Mouse (Mus musculus) cerebellum, adult 8-10 months (tissue): ENCODE data around the gene Galt.
A peak's percentile ranks its signal among the peaks of the same experiment; 100 is the strongest.
"Not testable (repeated sequence)": the region's sequence is repeated elsewhere in the genome, so short reads cannot be mapped to it uniquely, and the experiment has no call there.

Source experiments
- DNase-seq: peaks from one replicate; pipeline ENCODE4 v3.0.0; 2022

Gene Galt

GRCm38 (mm10) chr4:41740380-41741157 is 14.5 kb upstream of the Galt start:
- peak; percentile 60 for DNase-seq

- DNase-seq, result peak; percentile 94
Measured at GRCm38 (mm10) chr4:41741158-41741560, 13.9 kb upstream of the Galt start.

- DNase-seq, result no peak
Measured at GRCm38 (mm10) chr4:41744131-41744530, 10.9 kb upstream of the Galt start.

- no peak for DNase-seq
Measured at GRCm38 (mm10) chr4:41745021-41745420, 10.0 kb upstream of the Galt start.

- DNase-seq, result peak; percentile 92
Measured at GRCm38 (mm10) chr4:41755338-41756305, 594 bp downstream of the Galt start, which contains the start of gene Sigmar1. TSS of gene Sigmar1 (minus strand) at chr4:41756157.

- DNase-seq, result no peak
Measured at GRCm38 (mm10) chr4:41756440-41756839, 1.4 kb downstream of the Galt start.

- peak; percentile 28 for DNase-seq
Measured at GRCm38 (mm10) chr4:41757321-41757720, 2.3 kb downstream of the Galt start.

GRCm38 (mm10) chr4:41758021-41758420 is 3.0 kb downstream of the Galt start:
- DNase-seq, result peak; percentile 18

- DNase-seq, result peak; percentile 18
Measured at GRCm38 (mm10) chr4:41758701-41759100, 3.7 kb downstream of the Galt start.

- DNase-seq, result peak; percentile 32
Measured at GRCm38 (mm10) chr4:41759206-41759605, 4.2 kb downstream of the Galt start.

- DNase-seq, result no peak
Measured at GRCm38 (mm10) chr4:41759656-41760287, 4.7 kb downstream of the Galt start.

- peak; percentile 92 for DNase-seq
Measured at GRCm38 (mm10) chr4:41760288-41760721, 5.3 kb downstream of the Galt start.

- DNase-seq, result no peak
Measured at GRCm38 (mm10) chr4:41760911-41761310, 5.9 kb downstream of the Galt start.

GRCm38 (mm10) chr4:41761680-41762079 is 6.7 kb downstream of the Galt start:
- no peak for DNase-seq

- DNase-seq, result peak; percentile 28
Measured at GRCm38 (mm10) chr4:41762099-41762687, 7.2 kb downstream of the Galt start.

- peak; percentile 40 for DNase-seq
Measured at GRCm38 (mm10) chr4:41762688-41763114, 7.7 kb downstream of the Galt start.

- DNase-seq, result not testable (repeated sequence)
Measured at GRCm38 (mm10) chr4:41763176-41763575, 8.1 kb downstream of the Galt start.

GRCm38 (mm10) chr4:41767301-41767700 is 12.3 kb downstream of the Galt start:
- DNase-seq, result not testable (repeated sequence)

GRCm38 (mm10) chr4:41772946-41773345 is 17.9 kb downstream of the Galt start:
- peak; percentile 43 for DNase-seq

- DNase-seq, result peak; percentile 71
Measured at GRCm38 (mm10) chr4:41773502-41773901, 18.5 kb downstream of the Galt start.

- peak; percentile 86 for DNase-seq
Measured at GRCm38 (mm10) chr4:41774002-41774401, 19.0 kb downstream of the Galt start, which contains the start of gene Ccl27a. TSS of gene Ccl27a (minus strand) at chr4:41774247.

GRCm38 (mm10) chr4:41774506-41774905 is 19.5 kb downstream of the Galt start:
- not testable (repeated sequence) for DNase-seq
